Mouse (Mus musculus): ENCODE data around the gene Akt3. TPM values are rescaled to one million over a fixed set of nuclear protein-coding genes. Genes with fewer than 3 reads are reported as not detected.

Akt3 gene
- polyA plus RNA-seq, 1 experiment, result 20.2 TPM

DNA sequence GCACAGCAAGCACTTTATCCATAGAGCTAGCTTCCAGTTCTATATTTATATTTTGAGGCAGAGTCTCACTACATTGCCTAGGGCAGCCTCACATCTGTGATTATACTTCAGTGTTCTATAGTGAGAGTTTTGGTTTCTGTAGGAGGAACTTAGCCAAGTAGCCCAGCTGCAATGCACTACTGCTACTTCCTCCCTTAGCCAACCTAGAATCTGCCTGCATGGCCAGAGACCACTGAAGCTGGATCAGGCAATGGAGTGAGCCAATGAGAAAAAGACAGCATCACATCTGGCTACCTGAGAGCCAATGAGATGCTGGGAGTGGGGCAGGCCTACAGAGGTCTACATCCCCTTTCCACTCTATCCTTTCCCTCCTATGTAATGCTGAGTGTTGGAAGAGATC, 192.3 kb downstream of the Akt3 start:
- no peak overlapping the region for H3K4me3 ChIP-seq (replicated peaks; ENCODE audit: control insufficient read depth, low read depth, low read length)
- no peaks in the 10 kb centered on the region; the same call in 1 of the 2 replicates for H3K4me1 ChIP-seq (ENCODE audit: control insufficient read depth, insufficient read depth, low read length)
- no peak overlapping the region for H3K27ac ChIP-seq (ENCODE audit: control insufficient read depth, insufficient read depth, low read depth, low read length, poor library complexity)
- TF ChIP-seq CTCF (IDR thresholded peaks at IDR 0.05; ENCODE audit: control insufficient read depth, insufficient read depth, low read length), result no peak
- no peak for TF ChIP-seq POLR2A (IDR thresholded peaks at IDR 0.05; ENCODE audit: borderline replicate concordance, control insufficient read depth, low read depth, low read length)

DNA sequence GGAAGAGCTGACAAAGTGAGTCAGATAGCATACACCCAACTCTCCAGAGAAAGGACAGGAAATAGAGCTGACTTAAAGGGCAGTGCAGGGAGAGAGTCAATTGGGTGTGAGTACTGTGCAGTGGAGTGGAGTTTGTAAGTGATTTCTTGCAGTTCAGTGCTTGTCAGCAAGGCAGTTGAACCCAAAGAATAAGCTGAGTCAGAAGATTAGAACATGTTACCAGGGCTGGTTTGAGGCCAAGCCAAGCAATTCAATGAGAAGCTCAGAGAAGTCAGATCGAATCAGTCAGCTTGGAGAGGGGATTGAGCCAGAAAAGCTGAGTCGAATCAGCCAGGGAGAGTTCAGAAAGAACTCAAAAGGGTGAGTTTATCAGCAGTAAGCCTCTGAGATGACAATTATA, 196.2 kb downstream of the Akt3 start:
- no peak overlapping the region for H3K4me3 ChIP-seq (replicated peaks; ENCODE audit: control insufficient read depth, low read depth, low read length)
- WGBS, result 86% methylated on average over 2 of the region's 2 CpGs
- no peaks in the 10 kb centered on the region; the same call in 1 of the 2 replicates for H3K4me1 ChIP-seq (ENCODE audit: control insufficient read depth, insufficient read depth, low read length)
- TF ChIP-seq POLR2A (IDR thresholded peaks at IDR 0.05; ENCODE audit: borderline replicate concordance, control insufficient read depth, low read depth, low read length), result no peak
- no peak for TF ChIP-seq CTCF (IDR thresholded peaks at IDR 0.05; ENCODE audit: control insufficient read depth, insufficient read depth, low read length)
- no peak overlapping the region for H3K27ac ChIP-seq (ENCODE audit: control insufficient read depth, insufficient read depth, low read depth, low read length, poor library complexity)

DNA sequence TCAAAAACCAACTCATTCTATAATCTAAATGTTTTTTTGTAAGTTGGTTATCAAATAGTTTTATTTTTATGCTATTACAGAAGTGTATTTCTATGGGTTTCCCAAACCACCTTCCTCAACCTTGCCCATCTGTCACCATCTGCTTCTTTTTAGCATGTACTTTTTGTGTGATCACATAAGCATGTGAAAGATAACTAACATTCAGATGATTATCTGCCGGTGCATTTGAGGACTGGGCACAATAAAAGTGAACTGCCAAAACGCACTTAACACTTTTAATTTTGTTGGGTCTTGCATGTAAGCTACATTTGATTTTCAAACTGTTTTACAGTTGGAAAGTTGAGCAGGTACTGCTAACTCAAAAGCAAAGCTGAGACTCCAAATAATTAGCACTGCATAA, 203.1 kb downstream of the Akt3 start:
- H3K4me3 ChIP-seq (replicated peaks; ENCODE audit: control insufficient read depth, low read depth, low read length), result no peak overlapping the region
- TF ChIP-seq POLR2A (IDR thresholded peaks at IDR 0.05; ENCODE audit: borderline replicate concordance, control insufficient read depth, low read depth, low read length) (no peak), CTCF (IDR thresholded peaks at IDR 0.05; ENCODE audit: control insufficient read depth, insufficient read depth, low read length) (no peak)
- no peak overlapping the region for H3K27ac ChIP-seq (ENCODE audit: control insufficient read depth, insufficient read depth, low read depth, low read length, poor library complexity)
- WGBS, result 80% methylated on average over 2 of the region's 2 CpGs
- H3K4me1 ChIP-seq (ENCODE audit: control insufficient read depth, insufficient read depth, low read length), result no peaks in the 10 kb centered on the region

- TF ChIP-seq CTCF (IDR thresholded peaks at IDR 0.05; ENCODE audit: control insufficient read depth, insufficient read depth, low read length) (no peak), POLR2A (IDR thresholded peaks at IDR 0.05; ENCODE audit: borderline replicate concordance, control insufficient read depth, low read depth, low read length) (no peak)
- 82% methylated on average over 11 of the region's 11 CpGs for WGBS
Measured at GRCm38 (mm10) chr1:177051366-177051963, 206.5 kb downstream of the Akt3 start.

GRCm38 (mm10) chr1:177048773-177049172, 209.2 kb downstream of the Akt3 start:
- Histone ChIP-seq H3K4me1 (ENCODE audit: control insufficient read depth, insufficient read depth, low read length) (no peaks in the 10 kb centered on the region), H3K27ac (ENCODE audit: control insufficient read depth, insufficient read depth, low read depth, low read length, poor library complexity) (no peak overlapping the region)
- WGBS, result 83% methylated on average over 2 of the region's 2 CpGs

More at GRCm38 (mm10) chr1:177051366-177051963, 206.5 kb downstream of the Akt3 start:
- H3K4me1 ChIP-seq (ENCODE audit: control insufficient read depth, insufficient read depth, low read length), result no peaks in the 10 kb centered on the region
- no peak overlapping the region for H3K4me3 ChIP-seq (replicated peaks; ENCODE audit: control insufficient read depth, low read depth, low read length)
- no peak overlapping the region for H3K27ac ChIP-seq (ENCODE audit: control insufficient read depth, insufficient read depth, low read depth, low read length, poor library complexity)

DNA sequence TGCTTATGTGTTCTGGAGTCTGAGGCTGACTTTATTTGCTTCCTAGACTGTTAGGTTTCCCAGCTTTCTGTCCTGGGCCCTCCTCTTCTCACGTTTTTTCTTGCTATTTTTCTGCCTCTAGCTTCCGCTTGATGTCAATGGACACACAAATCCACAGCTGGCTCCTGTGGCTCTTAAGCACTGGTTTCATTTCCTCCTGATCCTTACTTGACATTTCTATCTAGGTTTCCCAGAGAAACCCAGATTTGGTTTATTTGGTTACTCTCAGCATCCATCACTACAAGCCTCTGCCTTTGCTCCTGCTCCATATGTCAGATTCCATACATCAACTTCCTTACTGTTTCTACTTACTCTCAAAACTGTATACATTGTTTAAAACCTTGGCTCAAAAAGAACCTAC, 211.0 kb downstream of the Akt3 start:
- 67% methylated on average over 2 of the region's 2 CpGs for WGBS
- no peak overlapping the region for H3K4me3 ChIP-seq (replicated peaks; ENCODE audit: control insufficient read depth, low read depth, low read length)
- TF ChIP-seq CTCF (IDR thresholded peaks at IDR 0.05; ENCODE audit: control insufficient read depth, insufficient read depth, low read length) (no peak), POLR2A (IDR thresholded peaks at IDR 0.05; ENCODE audit: borderline replicate concordance, control insufficient read depth, low read depth, low read length) (no peak)
- no peak overlapping the region for H3K27ac ChIP-seq (ENCODE audit: control insufficient read depth, insufficient read depth, low read depth, low read length, poor library complexity)
- H3K4me1 ChIP-seq (ENCODE audit: control insufficient read depth, insufficient read depth, low read length), result no peaks in the 10 kb centered on the region

More at GRCm38 (mm10) chr1:177048773-177049172, 209.2 kb downstream of the Akt3 start:
- H3K4me3 ChIP-seq (replicated peaks; ENCODE audit: control insufficient read depth, low read depth, low read length), result no peak overlapping the region
- TF ChIP-seq CTCF (IDR thresholded peaks at IDR 0.05; ENCODE audit: control insufficient read depth, insufficient read depth, low read length), result no peak
- TF ChIP-seq POLR2A (IDR thresholded peaks at IDR 0.05; ENCODE audit: borderline replicate concordance, control insufficient read depth, low read depth, low read length), result no peak

DNA sequence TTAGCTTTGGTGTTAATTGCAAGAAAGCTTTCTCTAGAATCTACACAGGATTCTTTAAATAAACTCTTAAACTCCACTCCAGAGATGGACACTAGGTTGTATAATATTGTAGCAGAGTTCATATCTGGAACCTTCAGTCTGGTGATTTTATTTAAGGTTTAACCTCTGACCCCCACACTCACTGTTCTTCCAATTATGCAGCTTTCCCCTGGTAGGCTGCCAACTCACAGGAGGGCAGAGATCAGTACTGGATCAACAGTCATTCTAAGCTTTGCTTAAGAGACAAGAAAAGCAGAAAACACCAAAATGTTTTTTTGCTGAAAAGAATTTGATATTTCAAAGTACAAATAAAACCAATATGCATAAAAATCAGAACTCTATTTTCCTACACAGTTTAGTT, 212.1 kb downstream of the Akt3 start:
- no peak overlapping the region for H3K27ac ChIP-seq (ENCODE audit: control insufficient read depth, insufficient read depth, low read depth, low read length, poor library complexity)
- TF ChIP-seq POLR2A (IDR thresholded peaks at IDR 0.05; ENCODE audit: borderline replicate concordance, control insufficient read depth, low read depth, low read length), result no peak
- no peak for TF ChIP-seq CTCF (IDR thresholded peaks at IDR 0.05; ENCODE audit: control insufficient read depth, insufficient read depth, low read length)

GRCm38 (mm10) chr1:177040058-177040457, 217.9 kb downstream of the Akt3 start:
- Histone ChIP-seq H3K4me1 (ENCODE audit: control insufficient read depth, insufficient read depth, low read length) (no peaks in the 10 kb centered on the region), H3K27ac (ENCODE audit: control insufficient read depth, insufficient read depth, low read depth, low read length, poor library complexity) (no peak overlapping the region), H3K4me3 (replicated peaks; ENCODE audit: control insufficient read depth, low read depth, low read length) (no peak overlapping the region)
- no peak for TF ChIP-seq POLR2A (IDR thresholded peaks at IDR 0.05; ENCODE audit: borderline replicate concordance, control insufficient read depth, low read depth, low read length)
- TF ChIP-seq CTCF (IDR thresholded peaks at IDR 0.05; ENCODE audit: control insufficient read depth, insufficient read depth, low read length), result no peak
- 85% methylated on average over 4 of the region's 4 CpGs for WGBS

More for the DNA sequence above, 212.1 kb downstream of the Akt3 start:
- Histone ChIP-seq H3K4me1 (ENCODE audit: control insufficient read depth, insufficient read depth, low read length) (no peaks in the 10 kb centered on the region), H3K4me3 (replicated peaks; ENCODE audit: control insufficient read depth, low read depth, low read length) (no peak overlapping the region)
